Mouse (Mus musculus): ENCODE measurements around the gene Arhgef28.

Gene Arhgef28

DNA sequence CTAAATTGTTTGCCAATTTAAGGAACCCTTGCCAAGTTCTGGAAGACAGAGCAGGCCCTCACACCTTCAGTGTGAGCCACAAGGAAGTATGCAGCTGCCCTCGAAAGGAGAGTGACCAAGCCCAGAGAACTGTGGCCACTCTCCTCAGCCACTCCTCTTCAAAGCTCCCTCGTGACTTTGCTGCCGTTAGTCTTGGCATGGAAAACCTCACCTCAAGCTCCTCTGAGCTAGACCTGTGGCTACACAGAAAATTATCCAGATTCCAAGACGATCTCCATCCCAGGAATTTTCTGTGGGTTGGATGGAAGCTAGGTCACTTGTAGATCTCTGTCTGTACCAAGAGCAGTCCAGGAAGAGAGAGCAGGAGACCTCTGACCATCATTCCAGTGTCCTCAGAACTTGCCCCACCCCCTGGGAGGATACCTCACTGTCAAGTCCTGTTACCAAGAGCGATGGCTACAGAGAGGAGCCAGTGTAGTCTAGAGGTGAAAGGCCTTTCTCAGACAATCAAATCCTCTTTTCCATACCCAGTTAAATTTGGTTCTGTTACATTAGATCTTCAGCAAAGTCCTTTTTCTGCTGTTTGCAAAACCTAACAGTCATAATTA lies 200.5 kb downstream of the Arhgef28 start:
- no peak for DNase-seq

DNA sequence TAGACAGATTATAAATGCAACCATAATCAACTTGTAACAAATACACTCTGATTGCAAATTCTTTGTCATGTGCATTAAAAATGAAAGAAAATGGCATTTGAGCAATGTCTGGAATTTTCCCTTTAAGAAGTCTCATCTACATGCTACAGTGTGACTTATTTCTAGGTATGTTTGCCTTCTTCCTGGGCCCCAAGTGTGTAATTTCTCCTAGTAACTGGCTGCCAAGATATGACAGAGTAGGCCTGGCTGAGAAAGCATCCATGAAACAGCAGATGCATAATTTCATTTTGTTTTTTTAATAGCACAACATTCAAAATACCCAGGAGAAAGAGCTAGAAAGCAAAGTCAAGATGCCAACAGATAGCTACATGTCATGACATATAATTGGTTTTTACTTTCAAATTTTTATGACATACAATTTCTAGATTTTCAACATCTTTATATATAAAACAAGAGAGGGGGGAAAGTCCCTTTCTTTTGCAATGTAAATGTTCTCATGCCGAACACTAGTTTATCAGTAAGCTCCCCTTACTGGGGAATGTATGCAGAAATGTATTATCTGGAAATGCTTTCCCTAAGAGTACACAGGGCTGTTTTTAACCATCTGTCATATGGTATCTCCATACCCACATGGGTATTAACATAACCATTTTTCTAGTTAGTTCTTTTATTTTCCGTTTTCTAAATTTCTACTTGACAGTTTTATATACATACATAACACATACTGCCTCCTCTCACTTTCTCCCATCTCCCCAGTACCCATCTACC lies 201.4 kb downstream of the Arhgef28 start:
- DNase-seq: no peak

DNA sequence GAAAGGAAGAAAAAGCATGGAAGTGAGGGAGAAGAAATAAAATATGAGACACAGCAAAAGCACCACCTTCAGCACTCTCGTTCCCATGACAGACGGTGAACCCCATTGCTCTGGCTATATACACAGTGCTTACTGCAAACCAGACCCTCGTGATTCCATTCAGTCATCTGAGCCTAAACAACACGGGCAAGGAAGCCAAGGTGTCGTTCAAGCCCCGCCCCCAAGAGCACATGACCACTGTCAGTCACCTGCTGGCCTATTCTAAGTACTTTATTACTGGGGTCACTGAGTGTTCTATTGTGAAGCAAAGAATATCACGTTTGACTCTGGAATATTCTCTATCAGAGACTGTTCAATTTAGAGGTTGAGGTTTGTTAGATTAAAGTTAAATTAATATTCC lies 202.5 kb downstream of the Arhgef28 start:
- no peak for DNase-seq

DNA sequence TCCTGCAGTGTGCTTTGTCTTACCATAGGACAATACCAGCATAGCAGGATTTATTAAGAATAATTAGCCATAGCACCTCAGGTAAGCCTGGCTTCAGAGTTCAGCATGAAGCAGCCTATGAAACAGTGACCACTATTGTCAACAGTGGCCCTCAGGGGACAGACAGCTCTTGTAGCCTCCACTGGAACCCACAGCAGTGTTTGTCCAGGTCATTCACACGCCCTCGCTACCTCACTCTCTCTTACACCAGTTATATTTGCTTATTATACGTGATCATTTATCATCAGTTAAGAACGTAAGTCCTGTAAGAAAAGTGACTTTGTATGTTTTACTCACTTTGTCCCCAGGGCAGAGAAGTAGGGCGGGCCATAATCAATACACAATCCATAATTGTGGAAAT lies 203.6 kb downstream of the Arhgef28 start:
- DNase-seq: no peak

DNA sequence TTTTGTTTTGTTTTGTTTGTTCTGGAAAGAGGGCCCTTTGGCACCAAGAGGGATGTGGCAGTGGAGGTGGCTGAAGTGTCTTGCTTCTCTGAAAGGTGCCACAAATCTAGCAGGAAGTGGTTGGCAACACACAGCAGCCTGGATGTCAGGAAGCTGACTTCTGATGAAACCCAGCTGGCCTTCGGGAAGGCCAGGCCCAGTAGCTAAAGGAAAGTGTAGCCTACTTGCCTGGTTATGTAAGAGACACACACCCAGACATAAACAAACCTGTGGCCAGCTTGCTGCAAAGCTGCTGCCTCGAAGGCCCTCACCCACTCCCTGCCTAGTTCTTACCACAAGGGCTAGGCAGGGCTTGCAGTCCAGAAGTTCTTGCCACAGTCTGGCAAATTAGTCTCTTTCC lies 204.1 kb downstream of the Arhgef28 start:
- DNase-seq: no peak

DNA sequence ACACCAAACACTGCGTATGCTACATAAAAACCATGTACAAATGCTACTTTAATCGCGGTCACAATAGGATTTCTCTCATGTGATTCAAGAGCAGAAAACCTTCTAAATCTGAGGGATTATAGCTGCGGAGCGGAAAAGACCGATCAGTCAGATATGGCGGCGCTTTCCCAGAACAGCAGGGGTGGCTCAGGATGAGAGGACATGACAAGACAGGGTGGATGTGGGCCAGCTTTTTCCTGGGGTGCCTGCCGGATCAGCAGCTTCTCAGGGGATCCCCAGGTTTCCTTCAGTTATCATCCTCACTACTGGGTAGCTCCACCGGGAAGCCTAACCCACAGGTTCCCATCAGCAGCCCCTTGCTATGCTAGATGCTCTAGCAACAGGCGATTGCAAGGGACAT lies 204.5 kb downstream of the Arhgef28 start:
- no peak for DNase-seq

DNA sequence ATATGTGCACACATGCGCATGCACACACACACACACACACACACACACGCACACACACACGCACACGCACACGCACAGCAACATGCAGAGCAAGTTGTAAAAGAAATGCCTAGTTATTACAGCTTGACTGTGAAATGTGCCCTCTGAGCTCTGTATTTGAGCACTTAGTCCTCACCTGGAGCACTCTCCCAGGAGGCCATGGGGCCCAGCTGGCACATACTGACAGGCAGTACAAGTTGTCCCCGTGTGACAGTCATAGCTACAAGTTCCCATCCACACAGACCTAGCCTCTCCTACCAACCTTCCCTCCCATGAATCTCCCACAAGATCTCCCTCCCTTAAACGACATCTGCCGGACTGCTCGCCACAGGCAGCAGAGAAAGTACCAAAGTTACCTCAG lies 205.4 kb downstream of the Arhgef28 start:
- no peak for DNase-seq

DNA sequence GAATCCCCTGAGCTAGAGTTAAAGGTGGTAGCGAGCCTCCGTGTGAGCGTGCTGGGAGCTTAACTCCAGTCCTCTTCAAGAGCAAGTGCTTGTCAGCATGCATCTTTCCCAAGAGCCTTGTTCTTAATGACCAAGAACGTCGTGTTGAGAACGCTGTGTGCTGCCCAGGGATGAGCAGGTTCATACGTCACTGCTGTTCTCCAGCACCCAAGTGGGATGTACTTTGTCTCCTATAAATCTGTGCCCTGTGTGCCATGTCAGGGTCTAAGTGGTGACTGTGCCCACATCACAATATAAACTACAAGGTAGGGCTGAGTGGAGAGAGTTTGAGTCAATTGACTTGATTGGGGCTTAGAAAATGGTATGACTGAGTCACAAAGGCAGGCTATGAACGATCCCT lies 207.1 kb downstream of the Arhgef28 start:
- no peak for DNase-seq

DNA sequence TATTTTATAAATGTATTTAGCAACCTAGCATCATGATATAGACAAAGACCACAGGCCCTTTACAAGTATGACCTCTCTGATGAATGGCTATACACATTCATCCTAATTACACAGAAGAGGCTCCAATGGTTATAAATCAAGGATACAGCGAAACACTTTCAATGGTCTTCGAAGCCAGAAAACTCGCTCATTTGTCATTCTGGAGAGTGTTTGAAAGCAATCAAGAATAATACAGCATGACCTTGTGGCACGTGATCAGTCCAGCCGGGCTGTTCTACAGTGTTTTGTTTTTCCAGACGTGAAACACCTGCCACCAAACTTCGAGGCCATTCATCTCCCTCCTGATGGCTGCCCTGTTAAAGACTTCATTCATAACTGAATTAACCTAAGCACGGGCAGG lies 207.7 kb downstream of the Arhgef28 start:
- no peak for DNase-seq

DNA sequence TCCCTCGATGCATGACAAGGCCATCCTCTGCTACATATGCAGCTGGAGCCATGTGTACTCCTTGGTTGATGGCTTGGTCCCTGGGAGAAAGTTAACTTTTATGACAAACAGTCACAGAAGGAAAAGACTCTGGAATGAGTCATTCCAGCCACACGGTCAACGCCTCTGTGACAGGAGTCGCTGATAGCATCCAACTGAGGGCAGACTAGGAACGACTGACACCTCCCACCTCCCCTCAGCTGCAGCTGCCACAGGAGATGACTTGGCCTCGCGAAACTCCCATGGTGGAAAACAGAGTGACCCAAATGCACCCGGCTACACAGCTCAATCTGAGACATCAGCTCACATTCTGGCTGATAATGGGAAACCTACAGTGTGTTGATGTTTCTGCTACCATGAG lies 215.3 kb downstream of the Arhgef28 start:
- no peak for DNase-seq

DNA sequence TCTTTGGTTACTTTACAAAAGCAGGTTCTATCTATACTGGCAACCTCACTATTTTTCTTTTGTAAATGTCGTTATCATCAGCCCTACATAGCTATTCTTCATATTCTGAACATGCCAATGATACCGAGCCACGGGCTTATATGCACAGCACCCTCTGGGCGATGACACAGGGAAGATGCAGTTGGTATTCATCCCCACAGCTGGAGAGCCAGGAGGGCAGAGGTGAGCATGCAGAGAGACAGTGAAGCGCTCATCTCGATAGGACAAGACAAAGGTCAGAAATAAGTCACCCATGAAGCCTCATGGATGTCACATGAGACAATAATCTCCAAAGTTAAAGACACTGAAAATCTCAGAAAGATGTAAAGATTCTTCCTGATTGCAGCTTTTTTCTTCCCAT lies 217.4 kb downstream of the Arhgef28 start:
- DNase-seq: no peak

DNA sequence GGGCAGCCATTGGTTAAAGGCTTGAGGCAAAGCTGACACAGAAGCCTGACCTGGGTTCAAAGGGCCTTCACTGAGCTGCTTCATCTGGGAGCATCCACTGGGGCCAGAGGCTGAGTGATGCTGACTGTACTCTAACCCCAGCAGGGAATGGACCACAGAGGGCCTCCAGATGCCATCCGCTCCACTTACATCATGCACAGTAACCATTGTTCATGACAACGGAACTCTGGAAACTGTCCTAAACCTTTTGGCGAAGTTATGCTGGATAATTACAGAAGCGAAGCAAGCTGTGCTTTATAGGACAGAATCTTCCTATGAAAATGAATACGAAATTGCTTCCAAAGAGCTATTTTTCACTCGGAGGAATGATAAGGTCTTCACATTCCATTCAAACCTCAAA lies 219.5 kb downstream of the Arhgef28 start:
- no peak for DNase-seq

DNA sequence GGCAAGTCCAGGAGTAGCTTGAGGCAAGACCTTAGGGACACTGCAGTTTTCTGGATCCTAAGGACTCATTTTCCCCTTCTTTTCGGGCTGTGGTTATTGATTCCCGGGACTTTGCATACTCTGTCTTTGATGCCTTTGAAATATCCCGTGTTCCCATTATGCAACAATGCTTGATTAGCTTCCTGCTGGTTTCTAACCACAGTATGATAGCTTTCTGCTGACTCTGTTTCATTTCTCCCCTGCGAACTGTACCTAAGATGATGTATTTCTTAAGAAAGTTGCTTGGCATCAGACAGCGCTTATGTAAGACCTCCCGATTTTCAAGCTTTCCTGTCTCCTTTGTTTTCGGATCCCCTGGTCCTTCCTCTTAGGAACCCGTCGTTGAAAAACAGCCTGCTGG lies 229.1 kb downstream of the Arhgef28 start:
- DNase-seq: no peak

DNA sequence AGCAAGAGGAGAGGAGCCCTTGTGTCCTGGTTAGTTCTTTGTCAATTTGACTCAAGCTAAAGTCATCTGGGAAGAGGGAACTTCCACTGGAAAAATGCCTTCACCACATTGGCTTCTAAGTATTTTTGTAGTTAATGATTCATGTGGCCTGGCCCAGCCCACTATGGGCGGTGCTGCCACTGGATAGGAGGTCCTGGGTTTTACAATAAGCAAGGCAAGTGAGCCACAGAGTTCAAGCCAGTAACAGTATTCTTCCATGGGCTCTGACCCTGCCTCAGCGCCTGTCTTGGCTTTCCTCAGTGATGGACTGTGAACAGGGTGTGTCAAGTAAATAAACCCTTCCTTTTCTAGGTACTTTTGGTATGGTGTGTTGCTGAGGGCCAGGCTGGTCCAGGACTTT lies 229.6 kb downstream of the Arhgef28 start:
- DNase-seq: no peak

DNA sequence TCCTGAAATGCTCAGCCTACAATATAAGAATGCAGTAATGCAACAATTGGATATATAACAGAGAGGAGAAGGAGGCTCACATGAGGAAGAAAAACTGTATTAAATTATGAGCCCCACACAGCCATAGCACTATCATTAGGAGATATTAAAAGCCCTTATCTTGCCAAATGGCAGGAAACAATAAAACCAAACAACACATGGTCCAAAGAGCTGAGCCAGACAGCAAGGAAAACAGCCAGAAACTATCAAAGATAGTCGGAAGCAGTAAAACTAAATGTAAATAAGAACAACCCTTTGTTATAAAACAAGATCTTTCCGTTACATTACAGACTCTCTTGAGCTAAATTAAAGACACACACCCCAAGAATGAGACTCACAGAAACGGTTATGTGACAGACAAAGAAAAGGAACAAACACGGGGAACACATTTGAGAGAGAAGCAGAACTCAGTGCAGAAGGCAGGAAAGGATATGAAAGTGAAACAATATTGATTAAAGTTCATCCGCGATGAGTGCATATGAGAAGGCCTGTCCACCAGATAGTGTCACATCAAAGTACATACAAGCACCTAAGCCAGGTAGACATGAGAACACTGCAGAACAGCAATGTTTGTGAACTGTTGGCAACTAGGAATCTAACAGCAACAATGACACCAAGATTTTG lies 231.6 kb downstream of the Arhgef28 start:
- no peak for DNase-seq

DNA sequence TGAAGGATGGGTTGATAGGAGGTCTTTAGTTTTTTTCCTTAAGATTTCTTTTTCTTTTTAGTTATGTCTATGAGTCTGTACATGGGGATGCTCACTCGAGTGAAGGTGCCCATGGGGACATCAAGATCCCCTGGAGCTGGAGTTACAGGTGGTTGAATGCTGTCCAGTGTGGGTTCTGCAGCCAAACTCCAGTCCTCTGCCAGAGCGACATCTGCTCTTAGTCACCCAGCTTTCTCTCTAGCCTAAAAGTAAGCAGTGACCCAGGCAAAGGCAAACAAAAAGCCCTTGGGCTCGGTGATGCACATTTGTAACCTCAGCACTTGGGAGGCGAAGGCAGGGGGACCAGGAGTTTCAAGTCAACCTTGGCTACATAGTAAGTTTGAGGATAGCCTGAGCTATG lies 232.3 kb downstream of the Arhgef28 start:
- DNase-seq: no peak

DNA sequence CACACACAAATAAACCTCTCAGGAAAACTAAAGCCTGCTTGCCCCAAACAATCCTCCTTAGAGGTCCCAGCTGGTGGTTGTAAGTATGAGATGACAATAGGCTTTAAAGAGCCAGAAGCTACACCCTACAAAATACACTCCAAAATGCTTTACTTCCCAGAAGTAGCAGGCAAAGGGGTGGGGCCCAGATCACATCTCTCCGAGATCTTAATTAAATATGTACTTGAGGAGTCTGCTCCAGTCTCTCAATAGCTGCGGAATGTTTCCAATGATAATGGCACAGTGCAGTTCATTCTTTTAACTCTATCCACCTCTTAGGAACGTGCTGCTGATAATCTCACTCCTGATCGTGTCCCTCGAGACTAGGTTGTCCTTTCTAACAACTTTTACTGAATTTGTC lies 240.2 kb downstream of the Arhgef28 start:
- DNase-seq: no peak

DNA sequence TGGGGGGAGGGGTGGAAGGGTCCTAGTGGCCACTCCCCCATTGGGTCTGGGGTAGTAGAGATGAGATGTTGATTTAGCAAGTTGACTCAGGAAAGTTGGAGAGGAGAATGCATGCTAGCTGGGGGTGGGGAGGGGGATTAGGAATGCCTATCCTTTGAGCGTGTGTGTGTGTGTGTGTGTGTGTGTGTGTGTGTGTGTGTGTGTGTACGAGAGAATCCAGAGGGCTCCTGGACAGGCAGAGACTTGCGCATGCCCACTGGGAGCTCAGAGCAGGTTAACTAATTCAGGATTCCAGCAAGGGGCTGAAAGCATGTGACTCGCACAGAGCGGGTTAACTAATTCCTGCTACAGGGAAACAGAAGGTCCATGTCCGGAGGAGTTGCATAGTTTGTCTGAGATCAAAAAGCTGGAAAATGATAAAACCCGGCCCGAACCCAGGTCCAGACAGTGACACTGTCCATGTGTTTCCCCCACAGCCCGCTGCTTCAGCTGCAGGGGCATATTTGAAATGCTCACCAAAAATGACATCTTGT lies 241.3 kb downstream of the Arhgef28 start:
- no peak for DNase-seq

DNA sequence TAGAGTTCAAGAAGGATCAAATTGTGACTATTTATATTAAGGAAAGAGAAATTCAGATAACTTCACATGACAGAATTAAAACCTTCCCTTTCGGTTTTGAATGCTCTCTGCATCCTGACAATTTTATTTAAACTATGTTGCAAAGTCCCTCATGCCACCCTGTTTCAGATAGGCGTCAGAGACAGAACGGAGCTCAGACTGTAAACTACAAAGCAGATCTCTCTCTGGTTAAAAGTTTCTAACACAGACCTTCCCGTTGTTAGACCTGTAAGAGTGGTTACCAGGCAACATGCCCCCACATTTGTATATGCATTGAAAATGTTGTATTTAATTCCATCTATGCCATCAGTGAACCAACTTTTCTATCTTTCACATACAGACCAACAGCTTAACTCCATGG lies 246.1 kb downstream of the Arhgef28 start:
- no peak for DNase-seq

DNA sequence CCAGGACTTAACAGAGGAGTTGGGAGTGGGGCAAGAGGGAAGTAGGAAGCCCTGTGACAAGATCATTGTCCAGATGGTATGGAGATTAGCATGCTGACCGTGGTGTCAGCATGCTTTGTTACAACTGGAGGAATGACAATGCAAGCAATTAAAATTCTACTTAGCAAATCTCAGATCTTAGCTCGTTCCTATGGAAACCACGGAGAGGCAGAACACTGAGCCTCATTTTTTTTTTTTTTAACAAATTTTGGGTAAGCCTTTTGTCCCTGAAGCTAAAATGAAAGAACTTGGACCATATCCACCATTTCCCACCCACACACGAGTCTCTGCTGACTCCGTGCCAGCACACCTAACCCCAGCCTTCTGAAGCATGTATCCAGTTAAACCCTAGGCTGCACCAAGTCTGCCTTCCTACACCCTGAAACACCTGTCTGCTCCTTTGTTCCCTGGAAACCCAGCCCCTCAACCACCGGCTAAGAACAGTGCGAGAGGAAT lies 246.8 kb downstream of the Arhgef28 start:
- no peak for DNase-seq

DNA sequence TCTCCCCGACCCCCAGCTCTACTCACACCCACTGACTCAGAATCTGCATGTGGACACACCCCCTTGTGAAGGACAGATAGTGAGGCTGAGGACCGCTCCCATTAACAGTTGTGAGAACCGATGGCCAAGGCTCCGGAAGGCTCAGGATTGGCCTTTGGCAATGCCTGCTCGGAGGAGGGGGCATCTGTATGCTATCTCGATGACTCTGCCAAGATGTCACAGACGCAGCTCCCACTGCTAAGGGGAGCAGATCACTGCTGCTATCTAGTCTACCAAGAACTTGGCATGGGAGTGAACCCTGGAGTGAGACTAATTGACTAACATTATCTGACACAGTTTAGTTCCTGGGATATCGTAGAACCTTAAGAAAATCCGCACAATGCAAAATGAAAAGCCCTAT lies 250.5 kb downstream of the Arhgef28 start:
- no peak for DNase-seq

DNA sequence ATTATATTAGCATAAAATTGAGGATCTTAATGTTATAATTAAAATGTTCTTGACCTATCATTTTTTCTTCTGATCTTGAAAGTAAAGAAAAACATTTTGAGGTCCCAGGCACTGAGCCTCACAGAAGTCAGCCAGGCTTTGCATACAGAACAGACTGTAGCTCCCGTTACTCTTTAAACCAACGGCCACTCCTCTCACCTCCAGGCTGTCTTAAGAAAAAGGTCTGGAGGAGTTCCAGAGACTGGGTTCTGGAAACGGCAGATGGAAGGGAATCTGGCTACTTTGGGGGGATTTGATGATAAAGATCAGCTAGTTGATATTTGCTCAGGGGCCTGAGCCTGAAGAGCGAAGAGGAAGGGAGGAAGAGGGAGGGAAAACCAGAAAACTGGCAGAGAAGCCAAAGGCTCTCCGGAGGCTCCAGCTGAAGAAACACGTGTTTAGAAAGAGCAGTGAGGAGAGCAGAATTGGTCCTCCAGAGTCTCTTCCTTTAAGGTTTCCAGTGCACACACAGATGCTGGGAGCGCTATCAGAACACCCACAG lies 251.2 kb downstream of the Arhgef28 start:
- no peak for DNase-seq

DNA sequence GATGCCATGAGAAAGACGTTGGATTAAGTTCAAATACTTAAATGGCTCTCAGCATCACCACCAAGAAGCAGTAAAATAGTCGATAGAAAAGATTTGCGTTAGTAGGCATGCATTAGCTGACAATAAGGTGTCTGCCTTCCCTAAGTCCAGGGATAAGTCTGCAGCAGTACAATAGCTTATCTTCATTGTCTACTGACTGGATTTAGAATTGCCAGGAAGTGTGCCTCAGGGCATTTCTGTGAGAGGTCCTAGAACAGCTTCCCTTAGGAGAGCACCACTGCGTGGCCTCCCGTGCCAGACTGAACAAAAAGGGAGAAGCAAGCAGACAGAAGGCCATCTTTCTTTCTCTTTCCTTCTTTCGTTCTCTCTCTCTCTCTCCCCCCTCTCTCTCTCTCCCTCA lies 252.2 kb downstream of the Arhgef28 start:
- DNase-seq: no peak

DNA sequence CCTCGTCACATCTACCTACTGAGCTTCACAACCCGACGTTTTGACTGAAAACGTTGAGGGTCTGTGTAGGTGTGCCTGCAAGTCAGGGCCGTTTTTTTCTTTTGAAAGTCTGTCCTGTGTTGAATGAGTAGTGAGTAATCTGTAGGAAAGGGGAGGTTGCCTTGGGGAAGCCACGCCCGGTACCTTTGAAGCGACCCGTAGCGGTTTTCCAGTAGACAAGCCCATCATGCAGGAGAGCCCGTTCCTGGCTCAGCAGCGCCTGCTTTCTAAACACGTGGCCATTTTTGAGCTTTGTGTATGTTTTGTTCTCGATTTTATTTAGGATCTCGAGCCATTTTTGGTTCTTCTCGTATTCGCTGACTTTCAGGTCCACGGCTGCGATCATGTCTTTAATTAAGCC lies 252.7 kb downstream of the Arhgef28 start:
- DNase-seq: no peak
